24 mouse cellular contexts compared by ENCODE assay signal in the genomic region with DNA sequence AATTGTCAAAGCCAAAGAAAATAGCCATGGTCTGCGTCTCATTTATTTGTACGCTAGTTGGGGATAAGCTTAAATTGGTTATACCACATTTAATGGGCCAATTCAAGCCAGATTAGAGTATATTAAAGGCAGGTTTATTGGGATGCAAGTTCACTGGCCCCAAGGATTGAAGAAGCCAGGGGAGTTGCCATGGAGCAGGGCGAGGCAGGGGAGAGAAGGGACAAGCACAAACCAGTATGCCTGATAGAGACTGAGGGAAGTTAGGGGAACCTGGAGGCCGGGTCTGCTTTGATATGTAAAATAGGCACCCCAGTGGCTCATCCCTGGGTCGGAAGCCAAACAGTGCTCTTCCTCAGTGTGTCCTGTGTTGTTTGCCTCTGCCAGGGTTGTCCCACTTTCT. TPM values are rescaled to one million over a fixed set of nuclear protein-coding genes. Genes with fewer than 3 reads are reported as not detected.
A peak's percentile ranks its signal among the peaks of the same experiment; 100 is the strongest.
DNase-seq lines count a peak whose midpoint lies in the region; ATAC-seq and TF ChIP-seq lines count a peak whose summit lies in the region.
"Had no signal": no experiment of that assay in that cellular context is flagged by ENCODE, and none has a peak within 500 bp of the region (broad histone marks: within the 10 kb centered on the region; RNA-seq: fewer than 3 reads in every experiment).

No protein-coding gene starts in this region.

- no peak overlapping the region for H3K9ac ChIP-seq in midbrain, embryonic 11.5 days (ENCODE audit: low read length)
- H3K9ac ChIP-seq in stomach, postnatal 0 days (ENCODE audit: low read length) = no peak overlapping the region
- H3K9ac ChIP-seq: embryonic facial prominence, embryonic 12.5 days; embryonic facial prominence, embryonic 15.5 days; forebrain, postnatal 0 days; hindbrain, embryonic 12.5 days; hindbrain, embryonic 15.5 days had no signal

- no peaks in the 10 kb centered on the region for H3K36me3 ChIP-seq in midbrain, embryonic 11.5 days (ENCODE audit: control insufficient read depth, insufficient read depth, low read length)
- H3K36me3 ChIP-seq in midbrain, embryonic 10.5 days = no peaks in the 10 kb centered on the region
- H3K36me3 ChIP-seq in stomach, postnatal 0 days (ENCODE audit: control insufficient read depth, insufficient read depth, low read length) = no peaks in the 10 kb centered on the region
- H3K36me3 ChIP-seq: embryonic facial prominence, embryonic 12.5 days; embryonic facial prominence, embryonic 15.5 days; hindbrain, embryonic 12.5 days; hindbrain, embryonic 15.5 days had no signal

- no peak overlapping the region for H3K4me3 ChIP-seq in midbrain, embryonic 11.5 days (ENCODE audit: low read depth, low read length)
- no peak overlapping the region for H3K4me3 ChIP-seq in midbrain, embryonic 10.5 days
- no peak overlapping the region for H3K4me3 ChIP-seq in stomach, postnatal 0 days (ENCODE audit: low read depth, low read length)
- H3K4me3 ChIP-seq: embryonic facial prominence, embryonic 12.5 days; embryonic facial prominence, embryonic 15.5 days; gastrocnemius, adult 2 months; hindbrain, embryonic 12.5 days; hindbrain, embryonic 15.5 days had no signal

- no peak for TF ChIP-seq EP300 in stomach, postnatal 0 days (optimal IDR thresholded peaks at IDR 0.05)

- H3K9me3 ChIP-seq in midbrain, embryonic 11.5 days (ENCODE audit: control insufficient read depth, low read length) = no peaks in the 10 kb centered on the region
- H3K9me3 ChIP-seq in midbrain, embryonic 10.5 days (replicated peaks) = peaks cover 4% of the 10 kb centered on the region; the same call in 1 of the 2 replicates
- H3K9me3 ChIP-seq in stomach, postnatal 0 days (ENCODE audit: control insufficient read depth, low read length) = no peaks in the 10 kb centered on the region
- H3K9me3 ChIP-seq: embryonic facial prominence, embryonic 12.5 days; embryonic facial prominence, embryonic 15.5 days; hindbrain, embryonic 15.5 days had no signal

- DNase-seq in midbrain, embryonic 11.5 days (ENCODE audit: low spot score, missing footprints) = peak; percentile 47
- no peak for DNase-seq in midbrain, embryonic 10.5 days (ENCODE audit: low spot score)
- peak; percentile 57 for DNase-seq in ZHBTc4 (ENCODE audit: low read depth, low spot score)
- no peak for DNase-seq in stomach, postnatal 0 days (ENCODE audit: low spot score)
- no peak for DNase-seq in kidney, adult 11 months
- DNase-seq in kidney, adult 8-10 months = no peak
- DNase-seq: adrenal gland, adult 2 months; adrenal gland, postnatal 14 days; B cell, adult 2 months; cerebellum, adult 11 months; cerebellum, adult 2 months; cerebellum, adult 9-11 months; cerebellum, postnatal 25 days; forebrain, postnatal 0 days; gastrocnemius, adult 2 months; gastrocnemius, postnatal 14 days; heart, adult 11 months had no signal

- H3K27ac ChIP-seq in midbrain, embryonic 11.5 days (ENCODE audit: low read depth, low read length) = no peak overlapping the region
- H3K27ac ChIP-seq in midbrain, embryonic 10.5 days (replicated peaks) = no peak overlapping the region
- peak overlapping the region; percentile 45; the same call in 1 of the 2 replicates for H3K27ac ChIP-seq in stomach, postnatal 0 days (replicated peaks)
- H3K27ac ChIP-seq: embryonic facial prominence, embryonic 12.5 days; embryonic facial prominence, embryonic 15.5 days; gastrocnemius, adult 2 months; hindbrain, embryonic 12.5 days; hindbrain, embryonic 15.5 days had no signal

- 46% methylated on average over 5 of the region's 5 CpGs for WGBS in midbrain, embryonic 11.5 days
- 48% methylated on average over 5 of the region's 5 CpGs for WGBS in midbrain, embryonic 10.5 days
- whole genome bisulfite sequencing in stomach, postnatal 0 days = 67% methylated on average over 5 of the region's 5 CpGs

- H3K4me1 ChIP-seq in midbrain, embryonic 11.5 days (ENCODE audit: control insufficient read depth, insufficient read depth, low read length) = no peaks in the 10 kb centered on the region
- no peaks in the 10 kb centered on the region for H3K4me1 ChIP-seq in midbrain, embryonic 10.5 days
- H3K4me1 ChIP-seq in stomach, postnatal 0 days (replicated peaks; ENCODE audit: control insufficient read depth, insufficient read depth) = 0 out of 2 replicates have a peak, but pooled peaks cover 3% of the 10 kb centered on the region
- H3K4me1 ChIP-seq: hindbrain, embryonic 12.5 days; hindbrain, embryonic 15.5 days had no signal

- no peak for TF ChIP-seq CTCF in stomach, postnatal 0 days (IDR thresholded peaks at IDR 0.05; ENCODE audit: low read depth)

- no peak for ATAC-seq in midbrain, embryonic 11.5 days (ENCODE audit: low FRiP score)
- no peak for ATAC-seq in stomach, postnatal 0 days (ENCODE audit: low FRiP score, low TSS enrichment)
- ATAC-seq: forebrain, embryonic 14.5 days; forebrain, postnatal 0 days had no signal

- no peaks in the 10 kb centered on the region for H3K27me3 ChIP-seq in midbrain, embryonic 11.5 days (ENCODE audit: control insufficient read depth, insufficient read depth, low read length)
- no peaks in the 10 kb centered on the region for H3K27me3 ChIP-seq in midbrain, embryonic 10.5 days (ENCODE audit: low read depth, poor library complexity, severe bottlenecking)
- H3K27me3 ChIP-seq in stomach, postnatal 0 days (ENCODE audit: control insufficient read depth, insufficient read depth, low read length) = no peaks in the 10 kb centered on the region
- H3K27me3 ChIP-seq: CH12.LX; embryonic facial prominence, embryonic 12.5 days; embryonic facial prominence, embryonic 15.5 days; hindbrain, embryonic 12.5 days; hindbrain, embryonic 15.5 days had no signal

- no peak overlapping the region for H3K4me2 ChIP-seq in midbrain, embryonic 11.5 days
- no peak overlapping the region for H3K4me2 ChIP-seq in stomach, postnatal 0 days (replicated peaks; ENCODE audit: low read depth)
- H3K4me2 ChIP-seq: embryonic facial prominence, embryonic 12.5 days; embryonic facial prominence, embryonic 15.5 days; heart, embryonic 11.5 days; hindbrain, embryonic 12.5 days; hindbrain, embryonic 15.5 days had no signal

RNA-seq across cellular contexts. Expression of a gene that starts 7.5 kb away (rescaled TPM):
- polyA plus RNA-seq in midbrain, embryonic 11.5 days (2014; fragmentation: Nextera tagmentation; extraction: Ambion mirVana) = 0.84 and 1.4 TPM in 2 replicates
- polyA plus RNA-seq in midbrain, embryonic 10.5 days (2016; fragmentation: Nextera tagmentation; extraction: Ambion mirVana) = 1.2 and 1.5 TPM in 2 replicates
- polyA plus RNA-seq in stomach, postnatal 0 days (2015; fragmentation: Nextera tagmentation; extraction: Ambion mirVana) = 37.8 and 39.6 TPM in 2 replicates

Comparison
In these comparisons a context has a peak if more than half of its experiments do, and no peak if none do; other contexts are left out.
1. DNase-seq: peak in midbrain, embryonic 11.5 days (single experiment) and ZHBTc4 (single experiment); none in midbrain, embryonic 10.5 days (single experiment), stomach, postnatal 0 days (single experiment), kidney, adult 11 months (single experiment) and kidney, adult 8-10 months (0 of 2).
2. RNA of a gene that starts 7.5 kb away (polyA plus RNA-seq): 37.8 to 39.6 TPM in stomach, postnatal 0 days; 1.2 to 1.5 TPM in midbrain, embryonic 10.5 days and 0.84 to 1.4 TPM in midbrain, embryonic 11.5 days; every median in the first group is over 10 times any median in the second.